Mouse (Mus musculus) erythroblast, embryonic 14.5 days (primary cell): Measurements from ENCODE around the gene Tiam2.

Experiments used
- GATA1 ChIP-seq: IDR thresholded peaks from 2 replicates; pipeline ENCODE4 v1.6.1; 2012; ENCODE audit warnings: low read length, inconsistent platforms, mixed read lengths
- TAL1 ChIP-seq: IDR thresholded peaks from 3 replicates; pipeline ENCODE4 v1.6.1; 2012; ENCODE audit warnings: low read length, inconsistent platforms, mixed read lengths

DNA sequence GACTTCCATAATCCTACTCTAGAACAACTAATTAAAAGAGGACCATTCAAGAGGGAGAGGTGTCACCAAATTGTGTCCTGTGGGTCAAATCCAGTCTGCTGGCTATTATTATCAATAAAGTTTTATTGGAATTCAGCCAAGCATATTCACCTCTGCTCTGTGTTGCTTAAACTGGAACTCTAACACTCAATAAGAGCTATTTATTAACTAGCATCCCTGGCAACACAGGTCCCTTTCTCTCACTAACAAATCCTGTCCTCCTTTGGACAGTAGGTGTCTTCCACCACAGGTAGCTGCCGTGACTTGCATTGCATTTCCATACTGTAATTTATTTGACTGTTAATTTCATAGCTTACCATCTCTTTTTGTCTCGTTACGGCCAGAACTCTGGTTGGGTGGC, 169.7 kb downstream of the Tiam2 start:
- TF ChIP-seq GATA1 (no peak), TAL1 (no peak)
